Mouse (Mus musculus): ENCODE measurements at regions not wholly inside any gene's neighbourhood (a gene's known extent, or its start where the extent isn't known, plus 50 kb on each side); places are given as distances from the start of the nearest gene placed in this dataset.

DNA sequence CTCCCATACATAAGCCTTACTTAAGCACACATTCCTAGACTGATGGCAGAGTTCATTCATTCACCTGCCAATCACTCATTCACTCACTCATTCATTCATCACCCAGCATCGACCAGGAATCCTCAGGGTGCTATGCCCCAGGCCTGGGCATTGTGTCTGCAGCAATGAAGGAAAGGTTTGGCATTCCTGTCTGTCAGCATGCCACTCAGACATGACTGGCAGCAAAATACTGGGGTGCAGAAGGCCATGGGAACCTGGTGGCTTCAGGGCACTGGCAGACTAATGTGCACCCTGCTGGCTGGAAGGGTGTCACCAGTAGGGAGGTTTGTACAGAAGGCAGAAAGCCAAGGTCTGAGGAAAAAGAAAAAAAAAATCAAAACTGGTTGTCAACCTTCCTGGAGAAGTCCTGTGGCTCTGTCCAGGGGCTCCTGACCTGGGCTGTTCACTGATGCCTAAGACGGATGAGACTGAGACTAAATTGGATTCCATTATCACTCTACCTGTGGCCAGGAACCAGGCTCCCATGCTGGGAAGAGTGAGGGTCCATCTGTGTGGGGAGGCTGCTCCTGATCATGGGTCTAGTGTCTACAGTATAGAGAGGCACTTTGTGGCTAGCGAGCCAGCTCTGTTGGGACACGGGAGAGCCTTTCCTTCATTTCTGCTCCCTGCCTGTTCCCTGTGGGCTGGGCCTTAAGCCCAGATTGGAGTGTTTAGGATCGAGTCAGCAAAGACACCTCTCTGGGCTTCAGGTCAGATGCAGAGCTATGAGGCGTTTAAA, 104.1 kb downstream of the Cstad start:
- DNase-seq (ENCODE audit: low spot score in 2 of 2), result no peak

GRCm38 (mm10) chr2:30697851-30698250, 103.0 kb downstream of the Cstad start:
- DNase-seq (ENCODE audit: low spot score in 2 of 2), result no peak

- no peak for DNase-seq (ENCODE audit: low spot score in 2 of 2)
Observed at GRCm38 (mm10) chr2:30695771-30696456, 101.1 kb downstream of the Cstad start.

- DNase-seq (ENCODE audit: low spot score in 2 of 2), result no peak
Observed at GRCm38 (mm10) chr2:30695041-30695440, 100.2 kb downstream of the Cstad start.

- peak; percentile 61 to 79 for DNase-seq (ENCODE audit: low spot score in 2 of 2)
Observed at GRCm38 (mm10) chr2:30693206-30694035, 98.6 kb downstream of the Cstad start.

DNA sequence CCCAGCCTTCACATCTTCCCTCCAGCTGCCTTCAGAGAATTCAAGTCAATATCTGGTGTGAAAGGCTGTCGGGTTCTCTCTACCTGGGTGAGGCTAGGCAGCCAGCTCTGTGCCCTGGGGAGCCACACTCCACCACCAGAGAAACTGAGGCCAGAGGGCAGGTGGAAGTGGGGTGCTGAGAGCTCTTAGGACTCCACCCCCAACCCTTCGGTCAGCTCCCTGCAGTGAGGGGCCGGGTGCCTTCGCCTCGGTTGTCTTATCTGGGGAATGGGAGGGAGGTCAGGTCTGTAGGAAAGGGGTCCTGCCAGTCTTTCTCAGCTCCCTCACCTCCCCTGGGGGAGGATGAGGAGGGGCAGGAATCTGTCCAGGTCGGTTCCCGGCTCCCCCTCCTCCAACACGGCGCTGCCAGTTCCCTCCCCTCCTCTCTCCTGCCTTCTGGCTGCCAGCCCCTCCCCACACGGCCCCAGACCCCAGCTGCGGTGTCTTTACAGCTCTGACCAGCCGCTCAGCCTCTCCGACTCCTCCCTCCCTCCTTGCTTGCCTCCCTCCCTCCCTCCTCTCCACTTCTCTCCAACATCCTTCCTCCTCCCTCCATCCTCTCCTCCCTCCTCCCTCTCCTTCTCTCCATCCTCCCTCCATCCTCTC, 97.8 kb downstream of the Cstad start:
- DNase-seq (ENCODE audit: low spot score in 2 of 2), result peak in 1 of 2 experiments; percentile 85

- peak; percentile 79 to 98 for DNase-seq (ENCODE audit: low spot score in 2 of 2)
Observed at GRCm38 (mm10) chr2:30691857-30692560, 97.2 kb downstream of the Cstad start.

GRCm38 (mm10) chr2:30690925-30691856, 96.4 kb downstream of the Cstad start:
- no peak for DNase-seq (ENCODE audit: low spot score in 2 of 2)

DNA sequence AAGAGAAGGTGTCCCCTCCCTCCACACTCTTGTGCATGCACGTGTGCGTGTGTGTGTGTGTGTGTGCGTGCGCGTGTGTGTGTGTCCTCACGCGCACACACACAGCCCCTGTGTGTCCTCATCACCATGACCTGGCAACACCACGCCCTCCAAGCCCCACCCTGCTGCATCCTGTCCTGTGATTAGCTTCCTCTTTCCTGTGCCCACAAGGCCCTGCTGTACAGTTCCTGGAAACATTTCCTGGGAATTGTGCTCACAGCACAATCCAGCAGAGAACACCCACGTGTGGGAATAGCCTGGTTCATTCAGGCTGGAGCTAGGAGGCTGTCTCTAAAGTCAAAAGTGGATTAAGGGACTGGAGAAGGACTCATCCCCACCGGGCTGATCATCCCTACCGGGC, 95.5 kb downstream of the Cstad start:
- DNase-seq (ENCODE audit: low spot score in 2 of 2), result no peak

GRCm38 (mm10) chr2:30688402-30688801, 93.6 kb downstream of the Cstad start:
- no peak for DNase-seq (ENCODE audit: low spot score in 2 of 2)

DNA sequence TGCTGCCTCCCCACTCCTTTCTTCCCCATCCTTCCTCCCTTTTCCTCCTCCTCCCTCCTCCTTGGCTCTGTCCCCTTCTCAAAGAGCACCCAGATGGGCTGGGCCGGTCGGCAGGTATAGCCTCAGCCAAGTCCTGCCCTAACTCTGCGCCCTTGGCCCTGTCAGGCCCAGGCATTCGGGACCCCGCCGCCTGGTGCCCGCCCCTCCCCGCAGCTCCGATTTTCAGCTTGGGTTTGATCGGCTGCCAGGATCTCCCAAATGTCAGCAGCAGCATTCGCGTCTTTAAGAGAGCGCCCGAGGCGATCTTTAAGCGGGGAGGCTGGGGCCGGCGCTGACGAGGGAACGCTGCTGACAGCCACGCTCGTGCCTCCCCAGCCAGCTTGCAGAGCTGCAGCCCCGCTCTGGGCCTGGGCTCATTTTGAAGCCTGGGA, 92.3 kb downstream of the Cstad start:
- DNase-seq (ENCODE audit: low spot score in 2 of 2), result peak in 1 of 2 experiments; percentile 66

GRCm38 (mm10) chr2:30686359-30686758, 91.5 kb downstream of the Cstad start:
- no peak for DNase-seq (ENCODE audit: low spot score in 2 of 2)

GRCm38 (mm10) chr2:30685137-30685860, 90.5 kb downstream of the Cstad start:
- no peak for DNase-seq (ENCODE audit: low spot score in 2 of 2)

DNA sequence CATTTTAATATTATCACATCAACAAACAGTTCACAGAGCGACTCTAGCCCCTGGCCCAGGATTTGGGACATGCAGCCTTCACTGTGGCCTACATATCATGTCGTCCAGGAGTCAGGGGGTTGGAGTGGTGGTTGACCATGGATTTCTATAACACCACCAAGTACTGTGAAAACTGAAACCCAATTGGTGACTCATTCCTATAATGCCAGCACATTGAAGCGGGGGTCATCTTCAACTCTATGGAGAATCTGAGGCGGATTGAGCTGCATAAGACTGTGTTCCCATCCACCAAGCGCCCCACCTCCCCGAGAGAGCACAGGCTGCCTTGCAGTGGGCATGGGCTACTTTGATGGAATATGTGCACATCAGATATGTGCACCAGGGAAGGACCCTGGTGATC, 89.6 kb downstream of the Cstad start:
- DNase-seq (ENCODE audit: low spot score in 2 of 2), result no peak

- no peak for DNase-seq (ENCODE audit: low spot score in 2 of 2)
Observed at GRCm38 (mm10) chr2:30682146-30682825, 87.4 kb downstream of the Cstad start.

DNA sequence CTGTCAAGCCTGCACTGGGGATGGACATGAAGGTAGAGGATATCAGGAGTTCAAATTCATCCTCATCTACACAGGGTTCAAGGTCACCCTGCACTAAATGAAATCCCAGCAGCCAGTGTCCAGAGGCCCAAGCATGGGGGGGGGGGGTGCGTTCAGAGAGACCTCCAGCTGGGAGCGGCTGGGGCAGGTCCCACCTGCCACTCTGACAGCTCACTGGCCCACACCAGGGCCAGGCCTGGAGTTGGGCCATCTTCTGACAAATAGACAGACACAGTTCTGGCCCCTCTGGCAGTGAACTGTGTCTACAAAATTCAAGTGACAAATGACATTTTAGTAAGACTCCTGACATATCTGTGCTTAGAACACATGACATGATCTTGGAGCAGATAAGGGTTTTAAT, 86.8 kb downstream of the Cstad start:
- DNase-seq (ENCODE audit: low spot score in 2 of 2), result no peak

GRCm38 (mm10) chr2:30679041-30679440, 84.2 kb downstream of the Cstad start:
- DNase-seq (ENCODE audit: low spot score in 2 of 2), result no peak

GRCm38 (mm10) chr2:30677498-30677897, 82.7 kb downstream of the Cstad start:
- no peak for DNase-seq (ENCODE audit: low spot score in 2 of 2)
